Mouse (Mus musculus) C2C12 (cell line): ENCODE results near the gene Snx4.

Experiments
- CTCF ChIP-seq: IDR thresholded peaks from one replicate; pipeline ENCODE4 v1.5.1; 2011; ENCODE audit not compliant: control insufficient read depth, insufficient read depth, insufficient read length
- FOSL1 ChIP-seq: IDR thresholded peaks from one replicate; pipeline ENCODE4 v1.8.0; 2011; ENCODE audit warnings: mild to moderate bottlenecking, low read length; ENCODE audit not compliant: poor library complexity, insufficient read depth, severe bottlenecking
- MYOG ChIP-seq: IDR thresholded peaks from one replicate; pipeline ENCODE4 v1.6.1; 2011; ENCODE audit not compliant: control insufficient read depth, insufficient read length; ENCODE audit errors: extremely low read depth
- USF1 ChIP-seq: IDR thresholded peaks from one replicate; pipeline ENCODE4 v1.6.1; 2011; ENCODE audit warnings: low read depth, mild to moderate bottlenecking, control low read depth, moderate library complexity

DNA sequence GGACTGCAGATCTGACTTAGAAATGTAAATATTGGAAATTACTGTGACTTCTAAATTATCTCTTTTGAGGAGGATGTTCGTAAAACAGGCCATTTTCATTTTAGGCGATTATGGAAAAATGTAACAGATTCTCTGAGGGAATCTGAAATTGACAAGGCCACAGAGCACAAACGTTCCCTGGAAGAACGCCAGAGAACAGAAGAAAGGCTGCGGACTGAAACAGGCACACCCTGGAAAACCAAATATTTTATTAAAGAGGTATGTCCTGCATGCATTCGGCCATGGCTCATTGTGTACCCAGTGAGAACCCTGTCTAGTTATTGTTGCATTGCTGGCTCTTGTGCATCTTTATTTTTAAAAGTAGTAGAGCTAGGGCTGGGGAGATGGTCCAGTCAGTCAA, 15.1 kb upstream of the Snx4 start:
- no peak for TF ChIP-seq CTCF
- TF ChIP-seq USF1, result no peak
- TF ChIP-seq MYOG, result no peak
- TF ChIP-seq FOSL1, result no peak
